ENCODE assay signal across 8 mouse cellular contexts in genomic region chr7:29039604-29039984, GRCm38 (mm10). TPM values are rescaled to one million over a fixed set of nuclear protein-coding genes. Genes with fewer than 3 reads are reported as not detected.
DNase-seq lines count a peak whose midpoint lies in the region; ATAC-seq and TF ChIP-seq lines count a peak whose summit lies in the region.

No protein-coding gene starts in this region.

- H3K4me1 ChIP-seq in heart, embryonic 10.5 days, result peaks cover 15% of the 10 kb centered on the region
- peaks cover 11% of the 10 kb centered on the region for H3K4me1 ChIP-seq in kidney, embryonic 14.5 days (ENCODE audit: control insufficient read depth, insufficient read depth, low read length)
- peaks cover 6% of the 10 kb centered on the region; the same call in 1 of the 2 replicates for H3K4me1 ChIP-seq in limb, embryonic 14.5 days (ENCODE audit: control insufficient read depth, insufficient read depth, low read length)
- peaks cover 4% of the 10 kb centered on the region; the same call in 1 of the 2 replicates for H3K4me1 ChIP-seq in midbrain, postnatal 0 days (ENCODE audit: insufficient read depth, low read length)

- peak; percentile 11 for TF ChIP-seq CTCF in C2C12 (IDR thresholded peaks at IDR 0.05; ENCODE audit: control insufficient read depth, insufficient read depth, insufficient read length)
- TF ChIP-seq CTCF in midbrain, postnatal 0 days (IDR thresholded peaks at IDR 0.05), result peak; percentile 95

- H3K4me2 ChIP-seq in kidney, embryonic 14.5 days (replicated peaks; ENCODE audit: low read depth, low read length), result peak overlapping the region; percentile 79
- H3K4me2 ChIP-seq in limb, embryonic 14.5 days (replicated peaks; ENCODE audit: low read depth, low read length, severe bottlenecking), result peak overlapping the region; percentile 83
- peak overlapping the region; percentile 66 for H3K4me2 ChIP-seq in midbrain, postnatal 0 days (ENCODE audit: low read depth, low read length, poor library complexity, severe bottlenecking)

- H3K9ac ChIP-seq in kidney, embryonic 14.5 days (ENCODE audit: low read depth, low read length), result peak overlapping the region; percentile 69; the same call in 1 of the 2 replicates
- peak overlapping the region; percentile 59 for H3K9ac ChIP-seq in limb, embryonic 14.5 days (ENCODE audit: low read depth, low read length, severe bottlenecking)
- H3K9ac ChIP-seq in midbrain, postnatal 0 days (replicated peaks; ENCODE audit: low read length, poor library complexity, severe bottlenecking), result 0 out of 2 replicates have a peak overlapping the region, but pooled peaks have one; percentile 44

- no peaks in the 10 kb centered on the region for H3K79me2 ChIP-seq in C2C12 (ENCODE audit: control insufficient read depth, insufficient read depth)

- no peaks in the 10 kb centered on the region for H3K79me3 ChIP-seq in C2C12 (ENCODE audit: low read depth)

- H3K27ac ChIP-seq in heart, embryonic 10.5 days, result peak overlapping the region; percentile 82
- H3K27ac ChIP-seq in kidney, embryonic 14.5 days (ENCODE audit: low read depth, low read length), result no peak overlapping the region; the same call in 1 of the 2 replicates
- H3K27ac ChIP-seq in limb, embryonic 14.5 days (replicated peaks; ENCODE audit: low read depth, low read length), result 0 out of 2 replicates have a peak overlapping the region, but pooled peaks have one; percentile 21
- H3K27ac ChIP-seq in midbrain, postnatal 0 days (ENCODE audit: low read depth, low read length), result no peak overlapping the region

- no peaks in the 10 kb centered on the region for H3K9me3 ChIP-seq in heart, embryonic 10.5 days
- no peaks in the 10 kb centered on the region for H3K9me3 ChIP-seq in kidney, embryonic 14.5 days (ENCODE audit: control insufficient read depth, low read length)
- H3K9me3 ChIP-seq in limb, embryonic 14.5 days (ENCODE audit: control insufficient read depth, low read length), result no peaks in the 10 kb centered on the region
- no peaks in the 10 kb centered on the region for H3K9me3 ChIP-seq in midbrain, postnatal 0 days (ENCODE audit: low read length)

- ATAC-seq in erythroblast, adult 5-6 weeks (replicated peaks; ENCODE audit: low FRiP score, poor library complexity, severe bottlenecking), result peak; percentile 78
- peak; percentile 51 for ATAC-seq in kidney, embryonic 14.5 days (ENCODE audit: low FRiP score, low TSS enrichment)
- ATAC-seq in limb, embryonic 14.5 days (ENCODE audit: low FRiP score, low read depth), result peak; percentile 79
- ATAC-seq in midbrain, postnatal 0 days (ENCODE audit: low FRiP score), result peak; percentile 50; the same call in 1 of the 2 replicates

- no peak overlapping the region for H3ac ChIP-seq in C2C12 (ENCODE audit: control insufficient read depth, insufficient read length, low read depth)

- no peaks in the 10 kb centered on the region for H3K36me3 ChIP-seq in C2C12 (ENCODE audit: control insufficient read depth, insufficient read depth)
- no peaks in the 10 kb centered on the region for H3K36me3 ChIP-seq in heart, embryonic 10.5 days
- H3K36me3 ChIP-seq in kidney, embryonic 14.5 days (ENCODE audit: control insufficient read depth, insufficient read depth, low read length), result no peaks in the 10 kb centered on the region
- no peaks in the 10 kb centered on the region for H3K36me3 ChIP-seq in limb, embryonic 14.5 days (ENCODE audit: control insufficient read depth, insufficient read depth, low read length)
- H3K36me3 ChIP-seq in midbrain, postnatal 0 days (ENCODE audit: insufficient read depth, low read length), result no peaks in the 10 kb centered on the region

- no peak for TF ChIP-seq POLR2A in limb, embryonic 14.5 days (IDR thresholded peaks at IDR 0.05; ENCODE audit: borderline replicate concordance, extremely low read depth, insufficient read depth, insufficient read length)

- H3K27me3 ChIP-seq in C2C12 (ENCODE audit: control insufficient read depth, insufficient read depth, insufficient read length), result no peaks in the 10 kb centered on the region
- peaks cover 7% of the 10 kb centered on the region for H3K27me3 ChIP-seq in heart, embryonic 10.5 days (ENCODE audit: insufficient read depth, poor library complexity, severe bottlenecking)
- no peaks in the 10 kb centered on the region for H3K27me3 ChIP-seq in kidney, embryonic 14.5 days (ENCODE audit: control insufficient read depth, insufficient read depth, low read length)
- no peaks in the 10 kb centered on the region for H3K27me3 ChIP-seq in limb, embryonic 14.5 days (ENCODE audit: control insufficient read depth, insufficient read depth, low read length)
- no peaks in the 10 kb centered on the region for H3K27me3 ChIP-seq in midbrain, postnatal 0 days (ENCODE audit: insufficient read depth, low read length)

- peak; percentile 95 for DNase-seq in brain, adult 2 months (ENCODE audit: low read depth, low spot score)
- DNase-seq in heart, embryonic 10.5 days (ENCODE audit: low spot score), result peak; percentile 93
- DNase-seq in limb, embryonic 14.5 days (ENCODE audit: low spot score), result peak; percentile 93
- DNase-seq in midbrain, postnatal 0 days (ENCODE audit: low spot score), result peak; percentile 95
- peak; percentile 84 to 90 for DNase-seq in spleen, postnatal 10 days (ENCODE audit: low spot score in 2 of 2)

- H3K4me3 ChIP-seq in C2C12 (ENCODE audit: insufficient read depth, poor library complexity, severe bottlenecking), result no peak overlapping the region
- H3K4me3 ChIP-seq in heart, embryonic 10.5 days, result peak overlapping the region; percentile 60
- peak overlapping the region; percentile 45 for H3K4me3 ChIP-seq in kidney, embryonic 14.5 days (ENCODE audit: low read length)
- peak overlapping the region; percentile 44 for H3K4me3 ChIP-seq in limb, embryonic 14.5 days (replicated peaks; ENCODE audit: low read length)
- peak overlapping the region; percentile 34 for H3K4me3 ChIP-seq in midbrain, postnatal 0 days (ENCODE audit: low read depth, low read length)

- under 1% methylated on average over 11 of the region's 11 CpGs for WGBS in heart, embryonic 10.5 days
- WGBS in kidney, embryonic 14.5 days, result under 1% methylated on average over 11 of the region's 11 CpGs
- 2% methylated on average over 11 of the region's 11 CpGs for WGBS in limb, embryonic 14.5 days
- WGBS in midbrain, postnatal 0 days, result under 1% methylated on average over 11 of the region's 11 CpGs

TF ChIP-seq in C2C12, 6 proteins besides CTCF, POLR2A, EP300 and RAD21:
- TF ChIP-seq MAX (IDR thresholded peaks at IDR 0.05), result peak; percentile 93
- TF ChIP-seq FOSL1 (IDR thresholded peaks at IDR 0.05; ENCODE audit: insufficient read depth, low read length, poor library complexity, severe bottlenecking), result no peak
- no peak for TF ChIP-seq MYOG (IDR thresholded peaks at IDR 0.05; ENCODE audit: control insufficient read depth, extremely low read depth, insufficient read length)
- TF ChIP-seq CEBPB (IDR thresholded peaks at IDR 0.05; ENCODE audit: low read depth), result no peak
- TF ChIP-seq USF1 (IDR thresholded peaks at IDR 0.05; ENCODE audit: low read depth), result peak; percentile 76
- no peak for TF ChIP-seq MYOD1 (IDR thresholded peaks at IDR 0.05; ENCODE audit: control insufficient read depth, insufficient read length, low read depth)
TF ChIP-seq in C2C12: peak in this region for 2.

RNA-seq across cellular contexts. Expression of gene Map4k1, which starts 57.7 kb away (rescaled TPM):
- polyA plus RNA-seq in C2C12 (2012; fragmentation: generic; extraction: Trizol), result 3.6 TPM
- total RNA-seq in erythroblast, adult 5-6 weeks (2015; ENCODE audit: low replicate concordance), result 5.6 and 6.7 TPM in 2 replicates
- 11.3 and 11.8 TPM in 2 replicates for total RNA-seq in erythroblast, adult 5-6 weeks (2017; ENCODE audit: low replicate concordance)
- 9.9 and 14.3 TPM in 2 replicates for polyA plus RNA-seq in heart, embryonic 10.5 days (2016; fragmentation: Nextera tagmentation; extraction: Ambion mirVana)
- 9.8 and 12.6 TPM in 2 replicates for polyA plus RNA-seq in kidney, embryonic 14.5 days (2014; fragmentation: Nextera tagmentation; extraction: Ambion mirVana)
- 9.3 and 9.5 TPM in 2 replicates for polyA plus RNA-seq in limb, embryonic 14.5 days (2012; rRNA removed)
- 6.4 and 7.0 TPM in 2 replicates for polyA plus RNA-seq in limb, embryonic 14.5 days (2014; fragmentation: Nextera tagmentation; extraction: Ambion mirVana)
- 5.6 and 17.4 TPM in 2 replicates for total RNA-seq in midbrain, postnatal 0 days (2014; rRNA removed)
- 18.2 and 21.0 TPM in 2 replicates for polyA plus RNA-seq in midbrain, postnatal 0 days (2015; fragmentation: Nextera tagmentation; extraction: Ambion mirVana)

RNA-seq across cellular contexts. Expression of gene Eif3k, which starts 57.9 kb away (rescaled TPM):
- polyA plus RNA-seq in C2C12 (2012; fragmentation: generic; extraction: Trizol), result 429 TPM
- total RNA-seq in erythroblast, adult 5-6 weeks (2015; ENCODE audit: low replicate concordance), result 50.7 and 81.1 TPM in 2 replicates
- 115 and 133 TPM in 2 replicates for total RNA-seq in erythroblast, adult 5-6 weeks (2017; ENCODE audit: low replicate concordance)
- polyA plus RNA-seq in heart, embryonic 10.5 days (2016; fragmentation: Nextera tagmentation; extraction: Ambion mirVana), result 289 and 329 TPM in 2 replicates
- 458 and 497 TPM in 2 replicates for polyA plus RNA-seq in kidney, embryonic 14.5 days (2014; fragmentation: Nextera tagmentation; extraction: Ambion mirVana)
- 473 and 518 TPM in 2 replicates for polyA plus RNA-seq in limb, embryonic 14.5 days (2012; rRNA removed)
- 450 TPM in 2 replicates for polyA plus RNA-seq in limb, embryonic 14.5 days (2014; fragmentation: Nextera tagmentation; extraction: Ambion mirVana)
- 405 and 482 TPM in 2 replicates for total RNA-seq in midbrain, postnatal 0 days (2014; rRNA removed)
- 292 and 309 TPM in 2 replicates for polyA plus RNA-seq in midbrain, postnatal 0 days (2015; fragmentation: Nextera tagmentation; extraction: Ambion mirVana)

Comparison
In these comparisons a context has a peak if more than half of its experiments do, and no peak if none do; other contexts are left out.
1. H3K27ac ChIP-seq: peak in heart, embryonic 10.5 days (single experiment) and limb, embryonic 14.5 days (single experiment); none in kidney, embryonic 14.5 days (single experiment) and midbrain, postnatal 0 days (single experiment).
2. Peak in every context shown above with its lines, with median percentiles within 50 percentile points of each other: DNase-seq, ATAC-seq, H3K4me2 ChIP-seq and H3K9ac ChIP-seq.